Mouse (Mus musculus): ENCODE results near the gene Selenow. TPM values are rescaled to one million over a fixed set of nuclear protein-coding genes. Genes with fewer than 3 reads are reported as not detected.

Gene Selenow
- polyA plus RNA-seq, 1 experiment, result 288 TPM

GRCm38 (mm10) chr7:15910521-15910920 is 11.7 kb downstream of the Selenow start:
- Histone ChIP-seq H3K27me3 (replicated peaks; ENCODE audit: control insufficient read depth, insufficient read depth, low read length) (no peaks in the 10 kb centered on the region), H3K36me3 (ENCODE audit: control insufficient read depth, insufficient read depth, low read length) (no peaks in the 10 kb centered on the region), H3K27ac (ENCODE audit: insufficient read depth, low read depth, low read length) (no peak overlapping the region), H3K4me1 (ENCODE audit: control insufficient read depth, insufficient read depth, low read length) (no peaks in the 10 kb centered on the region), H3K4me3 (ENCODE audit: insufficient read depth, low read depth, low read length) (no peak overlapping the region)
- TF ChIP-seq POLR2A (IDR thresholded peaks at IDR 0.05; ENCODE audit: low read depth, low read length) (no peak), CTCF (conservative IDR thresholded peaks at IDR 0.05; ENCODE audit: insufficient read depth, insufficient read length, low read depth, low read length) (no peak)
- 74% methylated on average over 5 of the region's 5 CpGs for WGBS
- DNase-seq, result no peak

GRCm38 (mm10) chr7:15907971-15908590 is 14.1 kb downstream of the Selenow start:
- Histone ChIP-seq H3K4me3 (ENCODE audit: insufficient read depth, low read depth, low read length) (no peak overlapping the region), H3K4me1 (ENCODE audit: control insufficient read depth, insufficient read depth, low read length) (no peaks in the 10 kb centered on the region), H3K36me3 (ENCODE audit: control insufficient read depth, insufficient read depth, low read length) (no peaks in the 10 kb centered on the region), H3K27me3 (replicated peaks; ENCODE audit: control insufficient read depth, insufficient read depth, low read length) (no peaks in the 10 kb centered on the region), H3K27ac (ENCODE audit: insufficient read depth, low read depth, low read length) (no peak overlapping the region)
- TF ChIP-seq CTCF (conservative IDR thresholded peaks at IDR 0.05; ENCODE audit: insufficient read depth, insufficient read length, low read depth, low read length), result no peak
- TF ChIP-seq POLR2A (IDR thresholded peaks at IDR 0.05; ENCODE audit: low read depth, low read length), result no peak
- no peak for DNase-seq
- 85% methylated on average over 8 of the region's 8 CpGs for WGBS

GRCm38 (mm10) chr7:15906602-15907001 is 15.6 kb downstream of the Selenow start:
- no peak overlapping the region for H3K4me3 ChIP-seq (ENCODE audit: insufficient read depth, low read depth, low read length)
- no peaks in the 10 kb centered on the region for H3K27me3 ChIP-seq (replicated peaks; ENCODE audit: control insufficient read depth, insufficient read depth, low read length)
- no peak for DNase-seq
- no peaks in the 10 kb centered on the region for H3K4me1 ChIP-seq (ENCODE audit: control insufficient read depth, insufficient read depth, low read length)
- no peak for TF ChIP-seq POLR2A (IDR thresholded peaks at IDR 0.05; ENCODE audit: low read depth, low read length)
- no peak for TF ChIP-seq CTCF (conservative IDR thresholded peaks at IDR 0.05; ENCODE audit: insufficient read depth, insufficient read length, low read depth, low read length)
- no peak overlapping the region for H3K27ac ChIP-seq (ENCODE audit: insufficient read depth, low read depth, low read length)
- WGBS, result 84% methylated on average over 1 of the region's 1 CpGs
- no peaks in the 10 kb centered on the region for H3K36me3 ChIP-seq (ENCODE audit: control insufficient read depth, insufficient read depth, low read length)

- DNase-seq, result no peak
- H3K27ac ChIP-seq (ENCODE audit: insufficient read depth, low read depth, low read length), result no peak overlapping the region
- TF ChIP-seq POLR2A (IDR thresholded peaks at IDR 0.05; ENCODE audit: low read depth, low read length) (no peak), CTCF (conservative IDR thresholded peaks at IDR 0.05; ENCODE audit: insufficient read depth, insufficient read length, low read depth, low read length) (no peak)
- 85% methylated on average over 7 of the region's 7 CpGs for WGBS
- no peaks in the 10 kb centered on the region for H3K27me3 ChIP-seq (replicated peaks; ENCODE audit: control insufficient read depth, insufficient read depth, low read length)
- no peak overlapping the region for H3K4me3 ChIP-seq (ENCODE audit: insufficient read depth, low read depth, low read length)
- no peaks in the 10 kb centered on the region for H3K4me1 ChIP-seq (ENCODE audit: control insufficient read depth, insufficient read depth, low read length)
- H3K36me3 ChIP-seq (ENCODE audit: control insufficient read depth, insufficient read depth, low read length), result no peaks in the 10 kb centered on the region
Measured at GRCm38 (mm10) chr7:15905861-15906260, 16.3 kb downstream of the Selenow start.

- H3K27me3 ChIP-seq (replicated peaks; ENCODE audit: control insufficient read depth, insufficient read depth, low read length), result no peaks in the 10 kb centered on the region
- no peak overlapping the region for H3K4me3 ChIP-seq (ENCODE audit: insufficient read depth, low read depth, low read length)
- WGBS, result 75% methylated on average over 9 of the region's 9 CpGs
- H3K27ac ChIP-seq (ENCODE audit: insufficient read depth, low read depth, low read length), result no peak overlapping the region
- TF ChIP-seq CTCF (conservative IDR thresholded peaks at IDR 0.05; ENCODE audit: insufficient read depth, insufficient read length, low read depth, low read length) (no peak), POLR2A (IDR thresholded peaks at IDR 0.05; ENCODE audit: low read depth, low read length) (no peak)
- no peaks in the 10 kb centered on the region for H3K36me3 ChIP-seq (ENCODE audit: control insufficient read depth, insufficient read depth, low read length)
- H3K4me1 ChIP-seq (ENCODE audit: control insufficient read depth, insufficient read depth, low read length), result no peaks in the 10 kb centered on the region
- DNase-seq, result no peak
Measured at GRCm38 (mm10) chr7:15901366-15902048, 20.7 kb downstream of the Selenow start.

GRCm38 (mm10) chr7:15894251-15894650 is 28.0 kb downstream of the Selenow start:
- TF ChIP-seq POLR2A (IDR thresholded peaks at IDR 0.05; ENCODE audit: low read depth, low read length) (no peak), CTCF (conservative IDR thresholded peaks at IDR 0.05; ENCODE audit: insufficient read depth, insufficient read length, low read depth, low read length) (no peak)
- H3K27me3 ChIP-seq (replicated peaks; ENCODE audit: control insufficient read depth, insufficient read depth, low read length), result no peaks in the 10 kb centered on the region
- WGBS, result 65% methylated on average over 1 of the region's 1 CpGs

GRCm38 (mm10) chr7:15884127-15884526 is 38.1 kb downstream of the Selenow start:
- DNase-seq, result no peak
- Histone ChIP-seq H3K4me3 (ENCODE audit: insufficient read depth, low read depth, low read length) (no peak overlapping the region), H3K27me3 (replicated peaks; ENCODE audit: control insufficient read depth, insufficient read depth, low read length) (no peaks in the 10 kb centered on the region), H3K4me1 (ENCODE audit: control insufficient read depth, insufficient read depth, low read length) (no peaks in the 10 kb centered on the region), H3K27ac (ENCODE audit: insufficient read depth, low read depth, low read length) (no peak overlapping the region), H3K36me3 (ENCODE audit: control insufficient read depth, insufficient read depth, low read length) (no peaks in the 10 kb centered on the region)
- 90% methylated on average over 2 of the region's 2 CpGs for WGBS
- TF ChIP-seq CTCF (conservative IDR thresholded peaks at IDR 0.05; ENCODE audit: insufficient read depth, insufficient read length, low read depth, low read length) (no peak), POLR2A (IDR thresholded peaks at IDR 0.05; ENCODE audit: low read depth, low read length) (no peak)

More at GRCm38 (mm10) chr7:15894251-15894650, 28.0 kb downstream of the Selenow start:
- DNase-seq, result no peak
- no peak overlapping the region for H3K4me3 ChIP-seq (ENCODE audit: insufficient read depth, low read depth, low read length)
- H3K36me3 ChIP-seq (ENCODE audit: control insufficient read depth, insufficient read depth, low read length), result no peaks in the 10 kb centered on the region
- H3K27ac ChIP-seq (ENCODE audit: insufficient read depth, low read depth, low read length), result no peak overlapping the region
- H3K4me1 ChIP-seq (ENCODE audit: control insufficient read depth, insufficient read depth, low read length), result no peaks in the 10 kb centered on the region

Measured in kidney, adult 2 months (tissue).